16 mouse cellular contexts compared by ENCODE assay signal in the genomic region with DNA sequence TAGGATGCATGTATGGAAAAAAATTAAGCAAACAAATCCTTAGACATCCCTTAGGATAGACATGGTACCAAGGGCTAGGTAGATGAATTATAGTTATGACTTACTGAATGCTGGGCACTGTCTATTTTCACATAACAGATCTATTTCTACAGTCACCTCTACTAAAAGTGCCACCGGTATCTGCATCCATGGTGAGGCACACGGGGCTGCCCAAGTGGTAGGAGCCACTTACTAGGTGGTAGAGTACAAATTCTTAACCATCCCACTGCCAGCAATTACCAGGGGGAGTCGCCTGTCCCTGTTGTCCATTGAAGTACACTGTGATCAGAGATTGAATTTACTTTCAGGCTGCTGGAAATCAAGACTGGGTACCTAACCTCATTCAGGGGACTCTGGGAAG. TPM values are rescaled to one million over a fixed set of nuclear protein-coding genes. Genes with fewer than 3 reads are reported as not detected.
A peak's percentile ranks its signal among the peaks of the same experiment; 100 is the strongest.
DNase-seq lines count a peak whose midpoint lies in the region; ATAC-seq and TF ChIP-seq lines count a peak whose summit lies in the region.
"Had no signal": no experiment of that assay in that cellular context is flagged by ENCODE, and none has a peak within 500 bp of the region (broad histone marks: within the 10 kb centered on the region; RNA-seq: fewer than 3 reads in every experiment).

No protein-coding gene starts in this region.

- H3K9me3 ChIP-seq in lung, embryonic 14.5 days (ENCODE audit: low read depth, low read length) = no peaks in the 10 kb centered on the region
- no peaks in the 10 kb centered on the region for H3K9me3 ChIP-seq in embryonic facial prominence, embryonic 13.5 days
- no peaks in the 10 kb centered on the region for H3K9me3 ChIP-seq in liver, postnatal 0 days (ENCODE audit: low read length)
- H3K9me3 ChIP-seq: neural tube, embryonic 15.5 days had no signal

- TF ChIP-seq CTCF in heart, adult 2 months (IDR thresholded peaks at IDR 0.05) = no peak
- TF ChIP-seq CTCF in lung, embryonic 14.5 days (IDR thresholded peaks at IDR 0.05; ENCODE audit: low read depth) = no peak
- TF ChIP-seq CTCF in liver, postnatal 0 days (IDR thresholded peaks at IDR 0.05; ENCODE audit: low read depth) = no peak

- no peak overlapping the region; the same call in 1 of the 2 replicates for H3K9ac ChIP-seq in heart, adult 2 months (ENCODE audit: low read depth, low read length)
- no peak overlapping the region; the same call in 1 of the 2 replicates for H3K9ac ChIP-seq in lung, embryonic 14.5 days
- H3K9ac ChIP-seq in embryonic facial prominence, embryonic 13.5 days = no peak overlapping the region
- peak overlapping the region; percentile 78 for H3K9ac ChIP-seq in liver, postnatal 0 days (replicated peaks)

- peak overlapping the region; percentile 63 for H3K4me3 ChIP-seq in heart, adult 2 months
- no peak overlapping the region for H3K4me3 ChIP-seq in lung, embryonic 14.5 days (ENCODE audit: low read depth, low read length)
- H3K4me3 ChIP-seq in embryonic facial prominence, embryonic 13.5 days = no peak overlapping the region
- peak overlapping the region; percentile 64 for H3K4me3 ChIP-seq in liver, postnatal 0 days (ENCODE audit: low read depth, low read length)

- H3K36me3 ChIP-seq in heart, adult 2 months (ENCODE audit: control insufficient read depth, insufficient read depth, low read length) = peaks cover 24% of the 10 kb centered on the region
- 0 out of 2 replicates have a peak, but pooled peaks cover 3% of the 10 kb centered on the region for H3K36me3 ChIP-seq in lung, embryonic 14.5 days (ENCODE audit: insufficient read depth)
- H3K36me3 ChIP-seq in embryonic facial prominence, embryonic 13.5 days = no peaks in the 10 kb centered on the region
- peaks cover 2% of the 10 kb centered on the region; the same call in 1 of the 2 replicates for H3K36me3 ChIP-seq in liver, postnatal 0 days (replicated peaks; ENCODE audit: insufficient read depth, low read length)
- H3K36me3 ChIP-seq: neural tube, embryonic 15.5 days had no signal

- H3K4me1 ChIP-seq in heart, adult 2 months (ENCODE audit: control insufficient read depth, insufficient read depth, low read length) = peaks cover 16% of the 10 kb centered on the region
- no peaks in the 10 kb centered on the region for H3K4me1 ChIP-seq in lung, embryonic 14.5 days (ENCODE audit: insufficient read depth)
- peaks cover 27% of the 10 kb centered on the region for H3K4me1 ChIP-seq in embryonic facial prominence, embryonic 13.5 days
- peaks cover 39% of the 10 kb centered on the region for H3K4me1 ChIP-seq in liver, postnatal 0 days (ENCODE audit: insufficient read depth)

- peaks cover 4% of the 10 kb centered on the region for H3K79me2 ChIP-seq in heart, adult 2 months (replicated peaks; ENCODE audit: control insufficient read depth, insufficient read depth, low read length)

- no peaks in the 10 kb centered on the region for H3K27me3 ChIP-seq in heart, adult 2 months (ENCODE audit: control insufficient read depth, insufficient read depth, low read length)
- no peaks in the 10 kb centered on the region for H3K27me3 ChIP-seq in lung, embryonic 14.5 days (ENCODE audit: insufficient read depth, low read length)
- H3K27me3 ChIP-seq in embryonic facial prominence, embryonic 13.5 days = no peaks in the 10 kb centered on the region
- no peaks in the 10 kb centered on the region for H3K27me3 ChIP-seq in liver, postnatal 0 days (ENCODE audit: insufficient read depth, low read length)
- H3K27me3 ChIP-seq: neural tube, embryonic 15.5 days had no signal

- no peak for ATAC-seq in lung, embryonic 14.5 days (ENCODE audit: insufficient read depth)
- no peak for ATAC-seq in embryonic facial prominence, embryonic 13.5 days (ENCODE audit: insufficient number of reproducible peaks, insufficient read depth, low FRiP score, low TSS enrichment, low read depth)
- ATAC-seq in liver, postnatal 0 days = no peak

- DNase-seq in heart, adult 2 months = no peak
- no peak for DNase-seq in heart, postnatal 4 days
- DNase-seq in lung, embryonic 14.5 days = no peak
- no peak for DNase-seq in lung, postnatal 25 days (ENCODE audit: low spot score)
- DNase-seq in liver, postnatal 0 days = no peak
- DNase-seq in adrenal gland, postnatal 36 days = no peak
- DNase-seq in right cerebral cortex, postnatal 4 days = no peak
- DNase-seq: B cell, adult 2 months; cerebellum, postnatal 36 days; gastrocnemius, postnatal 10 days; spleen, adult 18-20 months had no signal

- WGBS in heart, adult 2 months = 54% methylated on average over 3 of the region's 3 CpGs
- 73% methylated on average over 3 of the region's 3 CpGs for WGBS in lung, embryonic 14.5 days
- WGBS in embryonic facial prominence, embryonic 13.5 days = 76% methylated on average over 3 of the region's 3 CpGs
- WGBS in liver, postnatal 0 days (ENCODE audit: insufficient replicate concordance) = 58% methylated on average over 3 of the region's 3 CpGs

- peak overlapping the region; percentile 94 for H3K27ac ChIP-seq in heart, adult 2 months
- no peak overlapping the region for H3K27ac ChIP-seq in lung, embryonic 14.5 days (ENCODE audit: low read depth)
- H3K27ac ChIP-seq in embryonic facial prominence, embryonic 13.5 days = no peak overlapping the region
- H3K27ac ChIP-seq in liver, postnatal 0 days (ENCODE audit: low read depth) = peak overlapping the region; percentile 89; the same call in 1 of the 2 replicates
- H3K27ac ChIP-seq: neural tube, embryonic 15.5 days had no signal

- TF ChIP-seq EP300 in heart, adult 2 months (IDR thresholded peaks at IDR 0.05; ENCODE audit: insufficient read depth, low read depth, low read length) = no peak
- TF ChIP-seq EP300 in liver, postnatal 0 days (IDR thresholded peaks at IDR 0.05; ENCODE audit: low read depth) = no peak

- TF ChIP-seq POLR2A in heart, adult 2 months (IDR thresholded peaks at IDR 0.05; ENCODE audit: insufficient read depth, low read depth, low read length) = no peak

- H3K4me2 ChIP-seq in lung, embryonic 14.5 days = peak overlapping the region; percentile 71
- H3K4me2 ChIP-seq in embryonic facial prominence, embryonic 13.5 days = peak overlapping the region; percentile 76; the same call in 1 of the 2 replicates
- H3K4me2 ChIP-seq in liver, postnatal 0 days (ENCODE audit: low read depth, low read length) = peak overlapping the region; percentile 78

- intact Hi-C loops in heart, adult 2 months (cut with DNase I) = loop anchor here (5.0 to 10.0 kb wide), 3 partner anchors 101 to 578 kb away; partner anchors contain the start of genes Pex7 and Tnfaip3

RNA-seq across cellular contexts. Expression of gene Ifngr1, which starts 1.5 kb away (rescaled TPM):
- 10 to 100 TPM; 48.2 to 51.2 TPM for total RNA-seq in heart, adult 2 months (2021)
- 27.2 and 40.3 TPM in 2 replicates for polyA plus RNA-seq in heart, adult 2 months (2012; rRNA removed)
- 10 to 100 TPM; 31.6 to 32.1 TPM for total RNA-seq in heart, postnatal 4 days (2021)
- polyA plus RNA-seq in lung, embryonic 14.5 days (2014; fragmentation: Nextera tagmentation; extraction: Ambion mirVana) = 67.1 and 71.1 TPM in 2 replicates
- polyA plus RNA-seq in embryonic facial prominence, embryonic 13.5 days (2015; fragmentation: Nextera tagmentation; extraction: Ambion mirVana) = 36.9 and 40.3 TPM in 2 replicates
- polyA plus RNA-seq in liver, postnatal 0 days (2015; fragmentation: Nextera tagmentation; extraction: Ambion mirVana) = 65.9 and 68.9 TPM in 2 replicates
- total RNA-seq in adrenal gland, postnatal 36 days (2021) = 10 to 100 TPM; 48.3 to 73.2 TPM

RNA-seq across cellular contexts. Expression of gene Il22ra2, which starts 28.5 kb away (rescaled TPM):
- total RNA-seq in heart, adult 2 months (2021) = not detected
- polyA plus RNA-seq in heart, adult 2 months (2012; rRNA removed) = not detected in 2 replicates
- not detected for total RNA-seq in heart, postnatal 4 days (2021)
- not detected in 2 replicates for polyA plus RNA-seq in lung, embryonic 14.5 days (2014; fragmentation: Nextera tagmentation; extraction: Ambion mirVana)
- not detected in 2 replicates for polyA plus RNA-seq in embryonic facial prominence, embryonic 13.5 days (2015; fragmentation: Nextera tagmentation; extraction: Ambion mirVana)
- 0.06 TPM in 1 of 2 replicates, not detected in the other for polyA plus RNA-seq in liver, postnatal 0 days (2015; fragmentation: Nextera tagmentation; extraction: Ambion mirVana)
- total RNA-seq in adrenal gland, postnatal 36 days (2021) = not detected
- total RNA-seq: gastrocnemius, postnatal 10 days; layer of hippocampus, postnatal 14 days; megakaryocyte-erythroid progenitor cell, adult 5-6 weeks had no signal
- polyA plus RNA-seq: brain, embryonic 14.5 days; neural tube, embryonic 15.5 days had no signal

Comparison
In these comparisons a context has a peak if more than half of its experiments do, and no peak if none do; other contexts are left out.
1. H3K27ac ChIP-seq: peak in heart, adult 2 months (single experiment) and liver, postnatal 0 days (single experiment); none in lung, embryonic 14.5 days (single experiment) and embryonic facial prominence, embryonic 13.5 days (single experiment).
2. H3K4me3 ChIP-seq: peak in heart, adult 2 months (single experiment) and liver, postnatal 0 days (single experiment); none in lung, embryonic 14.5 days (single experiment) and embryonic facial prominence, embryonic 13.5 days (single experiment).
3. Peak in every context shown above with its lines, with median percentiles within 50 percentile points of each other: H3K4me2 ChIP-seq.